Mouse (Mus musculus) liver, embryonic 13.5 days (tissue): ENCODE measurements around the gene Mchr1. TPM values are rescaled to one million over a fixed set of nuclear protein-coding genes. Genes with fewer than 3 reads are reported as not detected.

Experiments used
- ATAC-seq: fragments of 200-750 bp; cut with Nextera tagmentation; 2 replicates; pipeline ENCODE4 v1.8.0; 2017; ENCODE audit warnings: low read depth, mild to moderate bottlenecking, moderate number of reproducible peaks, moderate library complexity
- DNase-seq: peaks from one replicate; pipeline ENCODE4 v3.0.0; 2022
- H3K27ac ChIP-seq: fragments of 300-500 bp; sonication (generic); 2 replicates; pipeline ENCODE4 v1.5.1; 2015; ENCODE audit warnings: moderate library complexity, mild to moderate bottlenecking, inconsistent platforms
- H3K27me3 ChIP-seq: fragments of 300-500 bp; sonication (generic); 2 replicates; pipeline ENCODE4 v1.6.1; 2015; ENCODE audit warnings: mild to moderate bottlenecking, inconsistent platforms
- H3K36me3 ChIP-seq: fragments of 300-500 bp; sonication (generic); 2 replicates; pipeline ENCODE4 v1.6.1; 2015; ENCODE audit warnings: mild to moderate bottlenecking, inconsistent platforms
- H3K4me1 ChIP-seq: fragments of 300-500 bp; sonication (generic); replicated peaks from 2 replicates; pipeline ENCODE4 v1.6.1; 2015; ENCODE audit warnings: inconsistent platforms
- H3K4me2 ChIP-seq: fragments of 300-500 bp; sonication (generic); 2 replicates; pipeline ENCODE4 v1.6.1; 2015; ENCODE audit warnings: inconsistent platforms, mild to moderate bottlenecking, moderate library complexity
- H3K4me3 ChIP-seq: fragments of 300-500 bp; sonication (generic); replicated peaks from 2 replicates; pipeline ENCODE4 v1.5.1; 2015; ENCODE audit warnings: mild to moderate bottlenecking, inconsistent platforms
- H3K9ac ChIP-seq: fragments of 300-500 bp; sonication (generic); 2 replicates; pipeline ENCODE4 v1.6.1; 2015; ENCODE audit warnings: mild to moderate bottlenecking, inconsistent platforms
- H3K9me3 ChIP-seq: fragments of 300-500 bp; sonication (generic); replicated peaks from 2 replicates; pipeline ENCODE4 v1.6.1; 2016; ENCODE audit warnings: inconsistent platforms
- WGBS: fragments of 180-500 bp; shearing (Covaris S2); methylation state at CpG from one replicate; pipeline ENCODE4 v1.1.7; 2015; ENCODE audit not compliant: insufficient replicate concordance; 5-methylcytosine and 5-hydroxymethylcytosine counted together
- polyA plus RNA-seq: library from polyadenylated mRNA; unstranded; fragments of >200 nt; fragmentation: Nextera tagmentation; extraction: Ambion mirVana; gene quantifications from 2 replicates; pipeline ENCODE4 v1.2.1, GENCODE M21; 2015

Gene Mchr1
- polyA plus RNA-seq, 1 experiment from 2014 or later = 0.10 TPM

DNA sequence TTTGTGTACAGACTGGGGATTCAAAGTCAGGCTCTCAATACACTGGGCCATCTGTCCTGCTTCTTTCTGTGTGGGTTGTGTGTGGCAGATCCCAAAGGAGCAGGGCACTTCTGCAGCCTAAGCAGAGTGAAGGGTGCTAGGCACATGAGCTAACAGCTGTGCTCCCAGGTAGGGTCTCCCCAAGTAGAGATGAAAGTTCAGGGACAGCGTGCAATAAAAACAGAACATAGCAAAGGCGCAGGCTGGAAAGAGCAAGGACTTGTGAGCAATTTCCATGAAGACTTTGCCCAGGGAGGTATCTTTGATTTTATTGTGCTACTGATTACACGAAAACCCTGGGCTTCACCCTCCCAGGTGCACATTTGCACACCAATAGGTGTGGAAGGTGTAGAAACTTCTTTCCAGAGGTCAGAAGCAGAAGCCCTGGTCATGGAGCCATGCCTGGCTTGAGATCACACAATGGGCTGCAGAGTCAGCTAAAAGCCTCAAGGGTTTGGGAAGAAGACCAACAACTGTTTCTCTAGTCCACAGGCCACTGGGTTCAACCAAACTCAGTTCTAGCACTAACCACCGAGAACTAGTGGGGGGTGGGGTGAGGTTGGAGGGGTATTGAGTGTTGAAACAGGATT is 13.8 kb downstream of the Mchr1 start:
- Histone ChIP-seq H3K27ac (no peak overlapping the region), H3K4me3 (no peak overlapping the region), H3K4me1 (peaks cover 5% of the 10 kb centered on the region), H3K27me3 (no peaks in the 10 kb centered on the region), H3K9me3 (peaks cover 5% of the 10 kb centered on the region; the same call in 1 of the 2 replicates), H3K36me3 (no peaks in the 10 kb centered on the region), H3K4me2 (no peak overlapping the region), H3K9ac (no peak overlapping the region)
- ATAC-seq (no peak), DNase-seq (no peak)
- 65% methylated on average over 4 of the region's 4 CpGs for WGBS

GRCm38 (mm10) chr15:81252626-81253174 is 17.4 kb downstream of the Mchr1 start:
- WGBS = 37% methylated on average over 4 of the region's 4 CpGs
- Histone ChIP-seq H3K9me3 (no peaks in the 10 kb centered on the region), H3K36me3 (no peaks in the 10 kb centered on the region), H3K27ac (no peak overlapping the region), H3K4me1 (peaks cover under 1% of the 10 kb centered on the region; the same call in 1 of the 2 replicates), H3K9ac (no peak overlapping the region), H3K27me3 (no peaks in the 10 kb centered on the region), H3K4me2 (no peak overlapping the region), H3K4me3 (no peak overlapping the region)
- ATAC-seq = no peak
- no peak for DNase-seq

DNA sequence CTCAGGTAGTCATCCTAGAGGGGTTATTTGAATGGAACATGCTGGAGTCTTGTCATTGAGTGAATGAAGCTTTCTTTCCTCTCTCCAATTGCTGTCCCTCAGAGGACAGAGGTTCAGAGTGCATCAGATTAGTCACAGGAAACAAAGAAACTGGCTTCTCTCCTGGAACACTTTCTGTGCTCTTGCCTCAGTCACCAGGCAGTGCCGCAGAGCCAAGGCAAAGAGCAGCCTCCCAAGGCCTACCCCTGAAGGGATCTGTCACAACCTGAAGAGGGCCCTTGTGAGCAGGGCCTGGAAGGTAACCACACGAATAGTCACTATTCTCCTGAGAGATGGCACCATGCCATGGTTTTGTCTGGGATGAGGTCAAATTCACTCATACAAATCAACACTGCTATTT is 18.3 kb downstream of the Mchr1 start:
- no peak overlapping the region for H3K4me2 ChIP-seq
- 53% methylated on average over 2 of the region's 2 CpGs for WGBS

GRCm38 (mm10) chr15:81254113-81254640 is 18.9 kb downstream of the Mchr1 start:
- no peak overlapping the region for H3K27ac ChIP-seq
- DNase-seq = no peak
- H3K9ac ChIP-seq = no peak overlapping the region
- H3K4me3 ChIP-seq = no peak overlapping the region
- ATAC-seq = no peak
- no peaks in the 10 kb centered on the region for H3K27me3 ChIP-seq
- H3K9me3 ChIP-seq = no peaks in the 10 kb centered on the region
- no peaks in the 10 kb centered on the region for H3K4me1 ChIP-seq
- 48% methylated on average over 8 of the region's 8 CpGs for WGBS
- H3K4me2 ChIP-seq = no peak overlapping the region
- H3K36me3 ChIP-seq = no peaks in the 10 kb centered on the region

More for the DNA sequence above, 18.3 kb downstream of the Mchr1 start:
- no peak for DNase-seq
- H3K4me3 ChIP-seq = no peak overlapping the region
- H3K9ac ChIP-seq = no peak overlapping the region
- H3K27me3 ChIP-seq = no peaks in the 10 kb centered on the region
- H3K36me3 ChIP-seq = no peaks in the 10 kb centered on the region
- H3K4me1 ChIP-seq = no peaks in the 10 kb centered on the region
- no peak overlapping the region for H3K27ac ChIP-seq
- ATAC-seq = no peak
- no peaks in the 10 kb centered on the region for H3K9me3 ChIP-seq

- H3K27me3 ChIP-seq = no peaks in the 10 kb centered on the region
- no peak overlapping the region for H3K4me3 ChIP-seq
- 42% methylated on average over 6 of the region's 6 CpGs for WGBS
- H3K27ac ChIP-seq = no peak overlapping the region
- H3K9ac ChIP-seq = no peak overlapping the region
- H3K4me1 ChIP-seq = no peaks in the 10 kb centered on the region
- no peaks in the 10 kb centered on the region for H3K9me3 ChIP-seq
- no peak overlapping the region for H3K4me2 ChIP-seq
- ATAC-seq (no peak), DNase-seq (no peak)
- H3K36me3 ChIP-seq = no peaks in the 10 kb centered on the region
These were observed 19.8 kb downstream of the Mchr1 start for GRCm38 (mm10) chr15:81255063-81255462.

GRCm38 (mm10) chr15:81258296-81258695 is 23.0 kb downstream of the Mchr1 start:
- H3K27ac ChIP-seq = no peak overlapping the region
- H3K4me1 ChIP-seq = no peaks in the 10 kb centered on the region
- H3K9me3 ChIP-seq = no peaks in the 10 kb centered on the region
- no peaks in the 10 kb centered on the region for H3K36me3 ChIP-seq
- 60% methylated on average over 9 of the region's 9 CpGs for WGBS
- no peak overlapping the region for H3K4me2 ChIP-seq
- no peak overlapping the region for H3K9ac ChIP-seq
- no peak for DNase-seq
- no peak for ATAC-seq
- no peak overlapping the region for H3K4me3 ChIP-seq
- no peaks in the 10 kb centered on the region for H3K27me3 ChIP-seq

GRCm38 (mm10) chr15:81259304-81259703 is 24.0 kb downstream of the Mchr1 start:
- Histone ChIP-seq H3K27me3 (no peaks in the 10 kb centered on the region), H3K4me2 (no peak overlapping the region), H3K4me3 (no peak overlapping the region), H3K9me3 (no peaks in the 10 kb centered on the region), H3K27ac (no peak overlapping the region), H3K9ac (no peak overlapping the region), H3K4me1 (no peaks in the 10 kb centered on the region), H3K36me3 (no peaks in the 10 kb centered on the region)
- DNase-seq (no peak), ATAC-seq (no peak)
- 74% methylated on average over 5 of the region's 5 CpGs for WGBS

GRCm38 (mm10) chr15:81260208-81260607 is 24.9 kb downstream of the Mchr1 start:
- no peak overlapping the region for H3K4me2 ChIP-seq
- DNase-seq (no peak), ATAC-seq (no peak)

GRCm38 (mm10) chr15:81264392-81265095 is 29.2 kb downstream of the Mchr1 start:
- DNase-seq = no peak
- Histone ChIP-seq H3K27ac (no peak overlapping the region), H3K4me1 (no peaks in the 10 kb centered on the region), H3K36me3 (no peaks in the 10 kb centered on the region), H3K27me3 (no peaks in the 10 kb centered on the region), H3K4me2 (no peak overlapping the region), H3K4me3 (no peak overlapping the region), H3K9ac (no peak overlapping the region), H3K9me3 (no peaks in the 10 kb centered on the region)
- ATAC-seq = no peak
- 42% methylated on average over 16 of the region's 16 CpGs for WGBS

More at GRCm38 (mm10) chr15:81260208-81260607, 24.9 kb downstream of the Mchr1 start:
- Histone ChIP-seq H3K4me1 (no peaks in the 10 kb centered on the region), H3K36me3 (no peaks in the 10 kb centered on the region), H3K27ac (no peak overlapping the region), H3K27me3 (no peaks in the 10 kb centered on the region), H3K9me3 (no peaks in the 10 kb centered on the region), H3K4me3 (no peak overlapping the region), H3K9ac (no peak overlapping the region)
- WGBS = 71% methylated on average over 9 of the region's 9 CpGs

DNA sequence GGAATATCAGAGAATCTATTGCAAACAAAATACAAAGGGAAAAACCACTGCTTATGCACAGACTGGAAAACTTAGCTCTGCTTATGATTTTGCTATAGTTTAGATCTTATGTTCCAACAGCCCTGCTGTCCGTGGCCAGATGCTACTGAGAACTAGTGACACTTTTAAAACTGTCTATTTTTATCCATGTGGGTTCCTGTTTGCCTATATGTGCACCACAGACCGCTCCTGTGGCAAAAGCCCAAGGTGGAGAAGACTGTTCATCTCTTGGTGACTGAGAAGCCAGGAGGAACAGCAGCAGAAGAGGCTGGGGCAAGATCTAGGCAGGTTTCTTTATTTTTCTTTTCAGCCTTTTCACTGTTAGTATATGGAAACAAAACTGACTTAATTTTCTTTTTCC is 32.1 kb downstream of the Mchr1 start:
- 26% methylated on average over 2 of the region's 2 CpGs for WGBS

DNA sequence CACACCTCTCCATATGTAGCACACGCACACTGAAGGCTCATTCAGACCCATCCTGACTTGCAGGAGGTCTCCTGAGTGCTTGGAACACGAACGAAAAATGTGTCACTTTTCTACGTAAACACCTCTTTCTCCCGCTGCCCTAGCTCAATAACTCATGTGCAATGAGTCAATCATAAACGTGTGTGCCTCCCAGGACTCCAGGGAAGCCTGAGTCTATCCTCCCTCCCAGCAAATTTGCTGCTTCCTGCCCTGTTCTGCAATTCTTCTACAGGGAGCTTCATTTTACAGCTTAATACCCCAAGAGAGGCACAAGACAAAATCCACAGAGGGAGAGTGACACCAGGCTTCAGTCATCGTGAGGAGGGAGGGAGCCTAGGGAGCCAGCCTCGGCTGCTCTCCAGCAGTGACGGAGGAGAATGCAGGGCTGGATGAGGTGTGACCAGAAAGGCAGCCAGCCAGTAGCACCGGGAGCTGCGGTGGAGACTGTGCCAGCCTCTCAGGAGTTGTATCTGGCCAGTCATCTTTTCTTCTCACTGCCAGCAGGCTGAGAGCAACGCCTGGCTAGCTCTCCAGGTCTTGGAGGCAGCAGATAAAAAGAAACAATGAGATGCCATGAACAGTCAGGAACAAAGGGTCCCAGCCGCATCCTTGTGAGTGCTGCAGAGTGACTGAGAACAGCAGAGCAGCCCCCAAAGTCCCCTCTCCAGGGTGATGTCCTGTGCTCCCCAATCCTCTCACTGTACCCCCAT is 37.2 kb downstream of the Mchr1 start:
- no peaks in the 10 kb centered on the region for H3K36me3 ChIP-seq
- H3K27me3 ChIP-seq = peaks cover 7% of the 10 kb centered on the region; the same call in 1 of the 2 replicates
- peaks cover 4% of the 10 kb centered on the region; the same call in 1 of the 2 replicates for H3K4me1 ChIP-seq
- DNase-seq (no peak), ATAC-seq (no peak)
- no peaks in the 10 kb centered on the region for H3K9me3 ChIP-seq
- WGBS = 24% methylated on average over 13 of the region's 13 CpGs
- H3K4me3 ChIP-seq = no peak overlapping the region
- no peak overlapping the region for H3K27ac ChIP-seq
- no peak overlapping the region for H3K9ac ChIP-seq
- no peak overlapping the region for H3K4me2 ChIP-seq

More for the DNA sequence above, 32.1 kb downstream of the Mchr1 start:
- DNase-seq = no peak
- H3K9ac ChIP-seq = no peak overlapping the region
- H3K4me2 ChIP-seq = no peak overlapping the region
- H3K27ac ChIP-seq = no peak overlapping the region
- no peak for ATAC-seq
- H3K4me1 ChIP-seq = no peaks in the 10 kb centered on the region
- no peaks in the 10 kb centered on the region for H3K9me3 ChIP-seq
- H3K27me3 ChIP-seq = peaks cover 3% of the 10 kb centered on the region; the same call in 1 of the 2 replicates
- H3K4me3 ChIP-seq = no peak overlapping the region
- no peaks in the 10 kb centered on the region for H3K36me3 ChIP-seq
